Mouse (Mus musculus): ENCODE data around the gene Gpatch2. TPM values are rescaled to one million over a fixed set of nuclear protein-coding genes. Genes with fewer than 3 reads are reported as not detected.

Gene Gpatch2
- polyA plus RNA-seq (2014; fragmentation: Nextera tagmentation; extraction: Ambion mirVana): 17.3 and 17.5 TPM in 2 replicates

- Histone ChIP-seq H3K4me1 (replicated peaks; ENCODE audit: control insufficient read depth, insufficient read depth, low read length) (0 out of 2 replicates have a peak, but pooled peaks cover 5% of the 10 kb centered on the region), H3K27me3 (ENCODE audit: control insufficient read depth, insufficient read depth, low read length) (no peaks in the 10 kb centered on the region), H3K9me3 (ENCODE audit: control insufficient read depth, low read length) (no peaks in the 10 kb centered on the region), H3K9ac (peak within 1 kb of the TSS; percentile 78), H3K4me3 (replicated peaks; ENCODE audit: low read length) (peak within 1 kb of the TSS; percentile 80), H3K36me3 (replicated peaks; ENCODE audit: control insufficient read depth, insufficient read depth) (no peaks in the 10 kb centered on the region), H3K27ac (peak within 1 kb of the TSS; percentile 78), H3K4me2 (replicated peaks) (peak within 1 kb of the TSS; percentile 73)
- peak; percentile 85 for ATAC-seq (ENCODE audit: low FRiP score)
- under 1% methylated on average over 58 of the region's 58 CpGs for WGBS
- peak; percentile 79 for DNase-seq (ENCODE audit: low spot score)
Measured at GRCm38 (mm10) chr1:187215181-187216116, at the start of gene Gpatch2, which contains the start of gene Spata17. Gene Gpatch2 (plus strand): TSS chr1:187215508. Gene Spata17 (minus strand): TSS chr1:187215465.

- no peaks in the 10 kb centered on the region for H3K4me1 ChIP-seq (replicated peaks; ENCODE audit: control insufficient read depth, insufficient read depth, low read length)
- no peaks in the 10 kb centered on the region for H3K36me3 ChIP-seq (replicated peaks; ENCODE audit: control insufficient read depth, insufficient read depth)
- 57% methylated on average over 7 of the region's 7 CpGs for WGBS
- no peaks in the 10 kb centered on the region for H3K27me3 ChIP-seq (ENCODE audit: control insufficient read depth, insufficient read depth, low read length)
- no peak overlapping the region for H3K27ac ChIP-seq
- ATAC-seq (ENCODE audit: low FRiP score): no peak
- no peak overlapping the region for H3K4me2 ChIP-seq (replicated peaks)
- 0 out of 2 replicates have a peak, but pooled peaks cover 7% of the 10 kb centered on the region for H3K9me3 ChIP-seq (ENCODE audit: control insufficient read depth, low read length)
- H3K9ac ChIP-seq: no peak overlapping the region
- DNase-seq (ENCODE audit: low spot score): no peak
- no peak overlapping the region for H3K4me3 ChIP-seq (replicated peaks; ENCODE audit: low read length)
Measured at GRCm38 (mm10) chr1:187169646-187170045, 45.7 kb upstream of the Gpatch2 start.

- Histone ChIP-seq H3K36me3 (replicated peaks; ENCODE audit: control insufficient read depth, insufficient read depth) (no peaks in the 10 kb centered on the region), H3K27ac (no peak overlapping the region), H3K9ac (no peak overlapping the region), H3K4me1 (replicated peaks; ENCODE audit: control insufficient read depth, insufficient read depth, low read length) (no peaks in the 10 kb centered on the region), H3K27me3 (ENCODE audit: control insufficient read depth, insufficient read depth, low read length) (no peaks in the 10 kb centered on the region), H3K9me3 (ENCODE audit: control insufficient read depth, low read length) (0 out of 2 replicates have a peak, but pooled peaks cover 7% of the 10 kb centered on the region), H3K4me2 (replicated peaks) (no peak overlapping the region), H3K4me3 (replicated peaks; ENCODE audit: low read length) (no peak overlapping the region)
- no peak for DNase-seq (ENCODE audit: low spot score)
- 82% methylated on average over 3 of the region's 3 CpGs for WGBS
- no peak for ATAC-seq (ENCODE audit: low FRiP score)
Measured at GRCm38 (mm10) chr1:187170361-187170760, 44.9 kb upstream of the Gpatch2 start.

GRCm38 (mm10) chr1:187175991-187176390, 39.3 kb upstream of the Gpatch2 start:
- H3K9ac ChIP-seq: no peak overlapping the region
- no peaks in the 10 kb centered on the region for H3K36me3 ChIP-seq (replicated peaks; ENCODE audit: control insufficient read depth, insufficient read depth)
- DNase-seq (ENCODE audit: low spot score) (no peak), ATAC-seq (ENCODE audit: low FRiP score) (no peak)
- no peaks in the 10 kb centered on the region for H3K27me3 ChIP-seq (ENCODE audit: control insufficient read depth, insufficient read depth, low read length)
- no peaks in the 10 kb centered on the region for H3K9me3 ChIP-seq (ENCODE audit: control insufficient read depth, low read length)
- 95% methylated on average over 1 of the region's 1 CpGs for WGBS
- no peaks in the 10 kb centered on the region for H3K4me1 ChIP-seq (replicated peaks; ENCODE audit: control insufficient read depth, insufficient read depth, low read length)
- no peak overlapping the region for H3K4me3 ChIP-seq (replicated peaks; ENCODE audit: low read length)
- H3K4me2 ChIP-seq (replicated peaks): no peak overlapping the region
- H3K27ac ChIP-seq: no peak overlapping the region

GRCm38 (mm10) chr1:187178546-187178945, 36.8 kb upstream of the Gpatch2 start:
- Histone ChIP-seq H3K27me3 (ENCODE audit: control insufficient read depth, insufficient read depth, low read length) (no peaks in the 10 kb centered on the region), H3K4me1 (replicated peaks; ENCODE audit: control insufficient read depth, insufficient read depth, low read length) (no peaks in the 10 kb centered on the region), H3K27ac (no peak overlapping the region), H3K9me3 (ENCODE audit: control insufficient read depth, low read length) (no peaks in the 10 kb centered on the region), H3K4me2 (replicated peaks) (no peak overlapping the region), H3K9ac (no peak overlapping the region), H3K4me3 (replicated peaks; ENCODE audit: low read length) (no peak overlapping the region), H3K36me3 (replicated peaks; ENCODE audit: control insufficient read depth, insufficient read depth) (no peaks in the 10 kb centered on the region)
- 60% methylated on average over 1 of the region's 1 CpGs for WGBS
- ATAC-seq (ENCODE audit: low FRiP score) (no peak), DNase-seq (ENCODE audit: low spot score) (no peak)

GRCm38 (mm10) chr1:187205506-187205905, 9.8 kb upstream of the Gpatch2 start:
- no peak for ATAC-seq (ENCODE audit: low FRiP score)
- Histone ChIP-seq H3K4me3 (replicated peaks; ENCODE audit: low read length) (no peak overlapping the region), H3K4me1 (replicated peaks; ENCODE audit: control insufficient read depth, insufficient read depth, low read length) (no peaks in the 10 kb centered on the region), H3K9ac (no peak overlapping the region), H3K4me2 (replicated peaks) (no peak overlapping the region), H3K27me3 (ENCODE audit: control insufficient read depth, insufficient read depth, low read length) (no peaks in the 10 kb centered on the region), H3K36me3 (replicated peaks; ENCODE audit: control insufficient read depth, insufficient read depth) (no peaks in the 10 kb centered on the region), H3K9me3 (ENCODE audit: control insufficient read depth, low read length) (no peaks in the 10 kb centered on the region), H3K27ac (no peak overlapping the region)
- DNase-seq (ENCODE audit: low spot score): no peak
- 84% methylated on average over 6 of the region's 6 CpGs for WGBS

GRCm38 (mm10) chr1:187209496-187209895, 5.8 kb upstream of the Gpatch2 start:
- Histone ChIP-seq H3K4me2 (replicated peaks) (no peak overlapping the region), H3K4me1 (replicated peaks; ENCODE audit: control insufficient read depth, insufficient read depth, low read length) (no peaks in the 10 kb centered on the region), H3K27me3 (ENCODE audit: control insufficient read depth, insufficient read depth, low read length) (no peaks in the 10 kb centered on the region), H3K27ac (no peak overlapping the region), H3K36me3 (replicated peaks; ENCODE audit: control insufficient read depth, insufficient read depth) (no peaks in the 10 kb centered on the region), H3K4me3 (replicated peaks; ENCODE audit: low read length) (no peak overlapping the region), H3K9ac (no peak overlapping the region), H3K9me3 (ENCODE audit: control insufficient read depth, low read length) (no peaks in the 10 kb centered on the region)
- 62% methylated on average over 4 of the region's 4 CpGs for WGBS
- no peak for DNase-seq (ENCODE audit: low spot score)
- no peak for ATAC-seq (ENCODE audit: low FRiP score)

- Histone ChIP-seq H3K4me3 (replicated peaks; ENCODE audit: low read length) (no peak overlapping the region), H3K27ac (no peak overlapping the region), H3K4me2 (replicated peaks) (no peak overlapping the region), H3K9ac (no peak overlapping the region), H3K9me3 (ENCODE audit: control insufficient read depth, low read length) (no peaks in the 10 kb centered on the region), H3K4me1 (replicated peaks; ENCODE audit: control insufficient read depth, insufficient read depth, low read length) (no peaks in the 10 kb centered on the region), H3K27me3 (ENCODE audit: control insufficient read depth, insufficient read depth, low read length) (no peaks in the 10 kb centered on the region), H3K36me3 (replicated peaks; ENCODE audit: control insufficient read depth, insufficient read depth) (no peaks in the 10 kb centered on the region)
- WGBS: 85% methylated on average over 4 of the region's 4 CpGs
- DNase-seq (ENCODE audit: low spot score) (no peak), ATAC-seq (ENCODE audit: low FRiP score) (no peak)
Measured at GRCm38 (mm10) chr1:187210736-187211135, 4.6 kb upstream of the Gpatch2 start.

GRCm38 (mm10) chr1:187216620-187217410, 1.5 kb downstream of the Gpatch2 start:
- Histone ChIP-seq H3K27me3 (ENCODE audit: control insufficient read depth, insufficient read depth, low read length) (no peaks in the 10 kb centered on the region), H3K4me3 (replicated peaks; ENCODE audit: low read length) (no peak overlapping the region), H3K4me2 (replicated peaks) (no peak overlapping the region), H3K9me3 (ENCODE audit: control insufficient read depth, low read length) (no peaks in the 10 kb centered on the region), H3K9ac (no peak overlapping the region), H3K27ac (no peak overlapping the region), H3K36me3 (replicated peaks; ENCODE audit: control insufficient read depth, insufficient read depth) (no peaks in the 10 kb centered on the region), H3K4me1 (replicated peaks; ENCODE audit: control insufficient read depth, insufficient read depth, low read length) (0 out of 2 replicates have a peak, but pooled peaks cover 5% of the 10 kb centered on the region)
- no peak for DNase-seq (ENCODE audit: low spot score)
- ATAC-seq (ENCODE audit: low FRiP score): no peak
- WGBS: 94% methylated on average over 9 of the region's 9 CpGs
